Mouse (Mus musculus): ENCODE data around the gene Gm49405.

- TF ChIP-seq CTCF (conservative IDR thresholded peaks at IDR 0.05; ENCODE audit: insufficient read depth, insufficient read length, low read depth, low read length) (peak; percentile 94), POLR2A (IDR thresholded peaks at IDR 0.05; ENCODE audit: low read depth, low read length) (peak; percentile 59)
Measured at GRCm38 (mm10) chr19:4012432-4013022, 12.1 kb downstream of the Gm49405 start, which contains the start of gene Ndufv1.

All from kidney, adult 2 months (tissue).